ENCODE assay signal across 28 mouse cellular contexts in the genomic region with DNA sequence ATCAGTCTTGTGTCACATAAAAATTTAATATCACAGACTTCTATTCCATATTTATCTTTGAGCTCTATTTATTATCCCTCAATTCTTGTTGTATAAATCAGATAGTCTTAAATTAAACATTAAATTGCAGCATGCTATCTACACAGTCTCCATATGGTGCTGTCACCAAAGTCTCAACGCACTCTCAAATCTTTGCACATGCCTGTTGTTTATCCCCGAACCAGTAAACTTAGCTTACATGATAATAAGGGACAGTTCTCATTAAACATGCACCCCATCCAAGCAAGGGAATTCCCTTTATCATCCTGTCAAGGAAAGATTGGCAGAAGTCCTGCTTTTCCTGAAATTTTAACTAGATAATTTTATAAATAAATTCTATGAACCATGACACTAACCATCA.
"Had no signal": no experiment of that assay in that cellular context is flagged by ENCODE, and none has a peak within 500 bp of the region (broad histone marks: within the 10 kb centered on the region; RNA-seq: fewer than 3 reads in every experiment).

No protein-coding gene starts in this region.

- H3K9me3 ChIP-seq: heart, embryonic 13.5 days; heart, embryonic 15.5 days; hindbrain, embryonic 13.5 days; hindbrain, embryonic 15.5 days; intestine, embryonic 15.5 days; limb, embryonic 10.5 days; limb, embryonic 12.5 days; liver, embryonic 13.5 days; liver, embryonic 15.5 days had no signal

- H3K36me3 ChIP-seq: heart, embryonic 13.5 days; heart, embryonic 15.5 days; hindbrain, embryonic 13.5 days; hindbrain, embryonic 15.5 days; intestine, embryonic 15.5 days; limb, embryonic 10.5 days; limb, embryonic 12.5 days; liver, embryonic 13.5 days; liver, embryonic 15.5 days had no signal

- DNase-seq: gastrocnemius, postnatal 14 days; gastrocnemius, postnatal 36 days; heart, adult 11 months; heart, adult 2 months; heart, postnatal 14 days; heart, postnatal 36 days; kidney, adult 18-20 months; kidney, adult 8-10 months; kidney, postnatal 10 days; kidney, postnatal 25 days; kidney, postnatal 4 days; liver; liver, embryonic 13.5 days; liver, postnatal 0 days had no signal

- H3K4me3 ChIP-seq: heart, adult 2 months; heart, embryonic 13.5 days; heart, embryonic 15.5 days; hindbrain, embryonic 13.5 days; hindbrain, embryonic 15.5 days; intestine, embryonic 15.5 days; layer of hippocampus, adult 2 months; left cerebral cortex, adult 2 months; limb, embryonic 10.5 days; limb, embryonic 12.5 days; liver, embryonic 13.5 days; liver, embryonic 15.5 days had no signal

- H3K27ac ChIP-seq: heart, adult 2 months; heart, embryonic 13.5 days; heart, embryonic 15.5 days; hindbrain, embryonic 13.5 days; hindbrain, embryonic 15.5 days; intestine, embryonic 15.5 days; layer of hippocampus, adult 2 months; left cerebral cortex, adult 2 months; limb, embryonic 10.5 days; limb, embryonic 12.5 days; liver, embryonic 13.5 days; liver, embryonic 15.5 days had no signal

- H3K4me1 ChIP-seq: heart, embryonic 13.5 days; heart, embryonic 15.5 days; hindbrain, embryonic 13.5 days; hindbrain, embryonic 15.5 days; intestine, embryonic 15.5 days; limb, embryonic 10.5 days; limb, embryonic 12.5 days; liver, embryonic 13.5 days; liver, embryonic 15.5 days had no signal

- H3K27me3 ChIP-seq: heart, embryonic 13.5 days; heart, embryonic 15.5 days; hindbrain, embryonic 13.5 days; hindbrain, embryonic 15.5 days; intestine, embryonic 15.5 days; limb, embryonic 12.5 days; liver, embryonic 13.5 days; liver, embryonic 15.5 days had no signal

- H3K9ac ChIP-seq: heart, embryonic 13.5 days; heart, embryonic 15.5 days; hindbrain, embryonic 13.5 days; hindbrain, embryonic 15.5 days; intestine, embryonic 15.5 days; limb, embryonic 12.5 days; liver, embryonic 13.5 days; liver, embryonic 15.5 days; liver, postnatal 0 days had no signal

- H3K4me2 ChIP-seq: heart, embryonic 11.5 days; heart, embryonic 13.5 days; heart, embryonic 15.5 days; hindbrain, embryonic 13.5 days; hindbrain, embryonic 15.5 days; intestine, embryonic 15.5 days; limb, embryonic 12.5 days; liver, embryonic 11.5 days; liver, embryonic 13.5 days; liver, embryonic 15.5 days had no signal

- ATAC-seq: inflammation-experienced regulatory T-cells, adult 6 months; intestine, embryonic 15.5 days; intestine, postnatal 0 days; liver, postnatal 0 days had no signal
